Mouse (Mus musculus): Measurements from ENCODE around the gene Methig1.

GRCm38 (mm10) chr15:100380104-100380503, 27.2 kb downstream of the Methig1 start:
- TF ChIP-seq CTCF (IDR thresholded peaks at IDR 0.05) (no peak), EP300 (IDR thresholded peaks at IDR 0.05) (no peak)
